In the genomic region with DNA sequence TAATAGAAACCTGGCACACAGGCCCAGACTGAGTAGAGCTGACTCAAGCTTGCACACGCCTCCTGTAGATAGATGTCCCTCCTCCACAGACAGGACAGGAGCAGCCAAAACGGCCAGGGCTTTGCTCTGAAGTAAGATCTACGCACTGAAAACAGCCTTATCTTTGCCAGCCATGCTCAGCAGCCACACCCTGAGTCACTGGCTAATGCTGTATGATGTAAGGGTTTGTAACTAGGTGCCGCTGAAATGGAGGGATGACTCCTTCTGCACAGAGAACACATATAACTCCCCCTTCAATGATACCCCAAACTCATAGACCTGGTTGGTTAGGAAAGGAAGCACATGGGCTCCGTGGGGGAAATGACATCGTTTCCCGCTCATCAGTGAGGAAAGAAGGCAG, we compare ENCODE assay signal across 10 mouse cellular contexts. TPM values are rescaled to one million over a fixed set of nuclear protein-coding genes. Genes with fewer than 3 reads are reported as not detected.
DNase-seq lines count a peak whose midpoint lies in the region; ATAC-seq and TF ChIP-seq lines count a peak whose summit lies in the region.
"Had no signal": no experiment of that assay in that cellular context is flagged by ENCODE, and none has a peak within 500 bp of the region (broad histone marks: within the 10 kb centered on the region; RNA-seq: fewer than 3 reads in every experiment).

No protein-coding gene starts in this region.

- H3K4me3 ChIP-seq in lung, embryonic 14.5 days (ENCODE audit: low read depth, low read length): no peak overlapping the region
- no peak overlapping the region for H3K4me3 ChIP-seq in intestine, embryonic 16.5 days (ENCODE audit: low read length)
- no peak overlapping the region for H3K4me3 ChIP-seq in stomach, embryonic 14.5 days (ENCODE audit: low read depth, low read length)

- H3K27ac ChIP-seq in lung, embryonic 14.5 days (ENCODE audit: low read depth): no peak overlapping the region; the same call in 1 of the 2 replicates
- no peak overlapping the region for H3K27ac ChIP-seq in intestine, embryonic 16.5 days (ENCODE audit: low read length)
- no peak overlapping the region for H3K27ac ChIP-seq in stomach, embryonic 14.5 days (ENCODE audit: low read length)

- no peaks in the 10 kb centered on the region for H3K36me3 ChIP-seq in lung, embryonic 14.5 days (ENCODE audit: insufficient read depth)
- H3K36me3 ChIP-seq in intestine, embryonic 16.5 days (ENCODE audit: control insufficient read depth, insufficient read depth, low read length): no peaks in the 10 kb centered on the region
- no peaks in the 10 kb centered on the region for H3K36me3 ChIP-seq in stomach, embryonic 14.5 days (ENCODE audit: control insufficient read depth, insufficient read depth, low read length)

- peak; percentile 51 for ATAC-seq in lung, embryonic 14.5 days (ENCODE audit: insufficient read depth)
- ATAC-seq in intestine, embryonic 16.5 days: peak; percentile 88
- peak; percentile 83; the same call in 1 of the 2 replicates for ATAC-seq in stomach, embryonic 14.5 days (ENCODE audit: insufficient number of reproducible peaks, insufficient read depth, low FRiP score, low read depth)

- H3K9ac ChIP-seq in lung, embryonic 14.5 days: no peak overlapping the region
- no peak overlapping the region for H3K9ac ChIP-seq in intestine, embryonic 16.5 days (ENCODE audit: low read depth, low read length)
- no peak overlapping the region for H3K9ac ChIP-seq in stomach, embryonic 14.5 days (replicated peaks; ENCODE audit: low read depth, low read length)

- DNase-seq in adrenal gland, adult (ENCODE audit: inconsistent age in 2 of 2, low spot score in 1 of 2): peak; percentile 48 to 72
- no peak for DNase-seq in adrenal gland, adult 8-10 months
- no peak for DNase-seq in lung, embryonic 14.5 days
- no peak for DNase-seq in lung, adult 18-20 months
- no peak for DNase-seq in gastrocnemius, postnatal 10 days
- DNase-seq in frontal cortex, postnatal 10 days (ENCODE audit: low spot score in 2 of 2): no peak

- no peaks in the 10 kb centered on the region for H3K4me1 ChIP-seq in lung, embryonic 14.5 days (ENCODE audit: insufficient read depth)
- no peaks in the 10 kb centered on the region for H3K4me1 ChIP-seq in intestine, embryonic 16.5 days (ENCODE audit: control insufficient read depth, insufficient read depth, low read length)
- no peaks in the 10 kb centered on the region for H3K4me1 ChIP-seq in stomach, embryonic 14.5 days (ENCODE audit: control insufficient read depth, insufficient read depth, low read length)

- H3K27me3 ChIP-seq in lung, embryonic 14.5 days (ENCODE audit: insufficient read depth, low read length): no peaks in the 10 kb centered on the region
- no peaks in the 10 kb centered on the region for H3K27me3 ChIP-seq in intestine, embryonic 16.5 days (replicated peaks; ENCODE audit: control insufficient read depth, insufficient read depth, low read length)
- no peaks in the 10 kb centered on the region for H3K27me3 ChIP-seq in stomach, embryonic 14.5 days (ENCODE audit: control insufficient read depth, insufficient read depth, low read length)

- WGBS in lung, embryonic 14.5 days: 50% methylated on average over 7 of the region's 7 CpGs
- WGBS in intestine, embryonic 16.5 days: 56% methylated on average over 7 of the region's 7 CpGs
- WGBS in stomach, embryonic 14.5 days: 58% methylated on average over 7 of the region's 7 CpGs

- H3K4me2 ChIP-seq in lung, embryonic 14.5 days: no peak overlapping the region; the same call in 1 of the 2 replicates
- H3K4me2 ChIP-seq in intestine, embryonic 16.5 days (ENCODE audit: low read depth, low read length): no peak overlapping the region
- no peak overlapping the region for H3K4me2 ChIP-seq in stomach, embryonic 14.5 days (replicated peaks; ENCODE audit: low read depth, low read length)

- TF ChIP-seq CTCF in lung, embryonic 14.5 days (IDR thresholded peaks at IDR 0.05; ENCODE audit: low read depth): no peak

- H3K9me3 ChIP-seq in lung, embryonic 14.5 days (ENCODE audit: low read depth, low read length): no peaks in the 10 kb centered on the region
- no peaks in the 10 kb centered on the region for H3K9me3 ChIP-seq in intestine, embryonic 16.5 days (ENCODE audit: control insufficient read depth, low read length)
- H3K9me3 ChIP-seq in stomach, embryonic 14.5 days (ENCODE audit: control insufficient read depth, low read depth, low read length): no peaks in the 10 kb centered on the region

RNA-seq across cellular contexts. Expression of a gene that starts 19.8 kb away (rescaled TPM):
- 100 to 1,000 TPM in 1 of 4 experiments, 10 to 100 TPM in 3; 83.7 to 103 (median 95.8) TPM for total RNA-seq in adrenal gland, adult 8-10 months (2022)
- 54.1 and 62.0 TPM in 2 replicates for polyA plus RNA-seq in lung, embryonic 14.5 days (2014; fragmentation: Nextera tagmentation; extraction: Ambion mirVana)
- 45.1 and 45.7 TPM in 2 replicates for polyA plus RNA-seq in intestine, embryonic 16.5 days (2015; fragmentation: Nextera tagmentation; extraction: Ambion mirVana)
- polyA plus RNA-seq in stomach, embryonic 14.5 days (2014; fragmentation: Nextera tagmentation; extraction: Ambion mirVana): 50.8 and 51.3 TPM in 2 replicates
- total RNA-seq in gastrocnemius, postnatal 10 days (2021): 10 to 100 TPM; 19.4 to 22.9 TPM

RNA-seq across cellular contexts. Expression of a gene that starts 38.8 kb away (rescaled TPM):
- under 1 TPM in 1 of 4 experiments, not detected in 3; 0.54 TPM for total RNA-seq in adrenal gland, adult 8-10 months (2022)
- polyA plus RNA-seq in lung, embryonic 14.5 days (2014; fragmentation: Nextera tagmentation; extraction: Ambion mirVana): 0.47 TPM in 1 of 2 replicates, not detected in the other
- polyA plus RNA-seq in intestine, embryonic 16.5 days (2015; fragmentation: Nextera tagmentation; extraction: Ambion mirVana): not detected in 2 replicates
- polyA plus RNA-seq in stomach, embryonic 14.5 days (2014; fragmentation: Nextera tagmentation; extraction: Ambion mirVana): not detected in 2 replicates
- not detected for total RNA-seq in gastrocnemius, postnatal 10 days (2021)
- total RNA-seq: left cerebral cortex, adult 8-10 months had no signal
- polyA plus RNA-seq: embryonic facial prominence, embryonic 14.5 days had no signal

RNA-seq across cellular contexts. Expression of a gene that starts 53.2 kb away (rescaled TPM):
- 100 to 1,000 TPM; 281 to 305 (median 301) TPM for total RNA-seq in adrenal gland, adult 8-10 months (2022)
- 32.8 and 36.4 TPM in 2 replicates for polyA plus RNA-seq in lung, embryonic 14.5 days (2014; fragmentation: Nextera tagmentation; extraction: Ambion mirVana)
- 103 and 120 TPM in 2 replicates for polyA plus RNA-seq in intestine, embryonic 16.5 days (2015; fragmentation: Nextera tagmentation; extraction: Ambion mirVana)
- 33.0 and 34.1 TPM in 2 replicates for polyA plus RNA-seq in stomach, embryonic 14.5 days (2014; fragmentation: Nextera tagmentation; extraction: Ambion mirVana)
- total RNA-seq in gastrocnemius, postnatal 10 days (2021): 10 to 100 TPM; 13.4 to 17.0 TPM

Comparison
In these comparisons a context has a peak if more than half of its experiments do, and no peak if none do; other contexts are left out.
1. DNase-seq: peak in adrenal gland, adult (2 of 2); none in adrenal gland, adult 8-10 months (single experiment), lung, embryonic 14.5 days (single experiment), lung, adult 18-20 months (0 of 2), gastrocnemius, postnatal 10 days (single experiment) and frontal cortex, postnatal 10 days (0 of 2).
2. Peak in every context shown above with its lines, with median percentiles within 50 percentile points of each other: ATAC-seq.